Mouse (Mus musculus) heart, embryonic 12.5 days (tissue): Measurements from ENCODE around the gene Zfp429. TPM values are rescaled to one million over a fixed set of nuclear protein-coding genes. Genes with fewer than 3 reads are reported as not detected.
"Not testable (repeated sequence)": the region's sequence is repeated elsewhere in the genome, so short reads cannot be mapped to it uniquely, and the experiment has no call there.

ENCODE experiments used
- ATAC-seq: fragments of 200-750 bp; cut with Nextera tagmentation; 2 replicates; pipeline ENCODE4 v1.8.0; 2017; ENCODE audit warnings: moderate TSS enrichment, moderate library complexity; ENCODE audit not compliant: insufficient number of reproducible peaks, low FRiP score
- H3K27ac ChIP-seq: fragments of 300-500 bp; sonication (generic); 2 replicates; pipeline ENCODE4 v1.5.1; 2016; ENCODE audit warnings: mild to moderate bottlenecking, moderate library complexity; ENCODE audit not compliant: poor library complexity, severe bottlenecking
- H3K27me3 ChIP-seq: fragments of 300-500 bp; sonication (generic); replicated peaks from 2 replicates; pipeline ENCODE4 v1.6.1; 2016; ENCODE audit warnings: mild to moderate bottlenecking, moderate library complexity
- H3K36me3 ChIP-seq: fragments of 300-500 bp; sonication (generic); 2 replicates; pipeline ENCODE4 v1.6.1; 2016; ENCODE audit warnings: mild to moderate bottlenecking, moderate library complexity
- H3K4me1 ChIP-seq: fragments of 300-500 bp; sonication (generic); replicated peaks from 2 replicates; pipeline ENCODE4 v1.6.1; 2016; ENCODE audit warnings: mild to moderate bottlenecking
- H3K4me2 ChIP-seq: fragments of 300-500 bp; sonication (generic); 2 replicates; pipeline ENCODE4 v1.6.1; 2016; ENCODE audit warnings: mild to moderate bottlenecking, moderate library complexity
- H3K4me3 ChIP-seq: fragments of 300-500 bp; sonication (generic); 2 replicates; pipeline ENCODE4 v1.5.1; 2016; ENCODE audit warnings: mild to moderate bottlenecking
- H3K9ac ChIP-seq: fragments of 300-500 bp; sonication (generic); 2 replicates; pipeline ENCODE4 v1.6.1; 2016; ENCODE audit warnings: mild to moderate bottlenecking, moderate library complexity
- H3K9me3 ChIP-seq: fragments of 300-500 bp; sonication (generic); replicated peaks from 2 replicates; pipeline ENCODE4 v1.6.1; 2016; ENCODE audit warnings: mild to moderate bottlenecking, moderate library complexity
- WGBS: fragments of 180-500 bp; shearing (Covaris S2); methylation state at CpG from one replicate; pipeline ENCODE4 v1.1.7; 2016; 5-methylcytosine and 5-hydroxymethylcytosine counted together
- polyA plus RNA-seq: library from polyadenylated mRNA; unstranded; fragments of >200 nt; fragmentation: Nextera tagmentation; extraction: Ambion mirVana; gene quantifications from 2 replicates; pipeline ENCODE4 v1.2.1, GENCODE M21; 2016

Zfp429 gene
- polyA plus RNA-seq = 3.2 and 3.9 TPM in 2 replicates

DNA sequence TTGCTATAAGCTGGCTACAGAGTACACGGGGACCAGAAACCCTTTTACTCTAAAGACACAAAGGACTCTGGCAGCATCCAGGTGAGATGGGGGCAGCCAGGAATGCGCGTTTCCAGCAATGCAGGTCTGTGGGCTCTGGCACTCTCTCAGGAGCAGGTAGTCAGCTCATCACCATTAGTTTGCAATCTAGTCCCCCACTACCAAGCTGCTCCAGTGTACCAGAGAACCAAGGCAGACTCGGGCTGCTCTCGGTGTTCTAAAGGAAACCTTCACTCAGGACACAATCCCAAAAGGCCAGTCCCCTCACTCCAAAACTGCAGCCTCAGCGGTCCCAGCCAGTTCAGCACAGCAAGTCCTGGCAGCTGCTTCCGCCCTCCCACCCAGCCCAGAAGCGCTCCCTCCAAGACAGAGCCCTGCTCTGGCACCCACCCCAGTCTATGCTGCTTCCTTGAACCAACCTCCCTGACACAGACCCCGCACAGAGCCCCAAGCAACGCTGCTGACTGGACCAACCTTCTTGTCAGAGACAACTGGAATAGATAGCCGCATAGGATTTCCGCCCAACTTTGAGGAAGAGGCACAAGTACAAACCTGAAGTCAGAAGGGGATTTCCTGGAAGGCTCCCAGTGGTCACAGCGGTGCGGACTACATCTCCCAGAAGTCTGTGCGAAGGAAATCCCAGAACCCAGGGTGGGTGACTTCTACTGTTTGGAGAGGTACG lies at the start of gene Zfp429:
Gene Zfp429, minus strand, starts transcription at position 637 of the 721 bp plus-strand sequence.
- peak; percentile 93 for ATAC-seq
- H3K4me1 ChIP-seq, H3K9me3 ChIP-seq, H3K27me3 ChIP-seq: not testable (repeated sequence)
- Histone ChIP-seq H3K36me3 (peaks cover 10% of the 10 kb centered on the region; the same call in 1 of the 2 replicates), H3K9ac (peak within 1 kb of the TSS; percentile 74), H3K4me3 (peak within 1 kb of the TSS; percentile 85), H3K4me2 (peak within 1 kb of the TSS; percentile 71), H3K27ac (peak within 1 kb of the TSS; percentile 57)
- WGBS = 3% methylated on average over 15 of the region's 16 CpGs

DNA sequence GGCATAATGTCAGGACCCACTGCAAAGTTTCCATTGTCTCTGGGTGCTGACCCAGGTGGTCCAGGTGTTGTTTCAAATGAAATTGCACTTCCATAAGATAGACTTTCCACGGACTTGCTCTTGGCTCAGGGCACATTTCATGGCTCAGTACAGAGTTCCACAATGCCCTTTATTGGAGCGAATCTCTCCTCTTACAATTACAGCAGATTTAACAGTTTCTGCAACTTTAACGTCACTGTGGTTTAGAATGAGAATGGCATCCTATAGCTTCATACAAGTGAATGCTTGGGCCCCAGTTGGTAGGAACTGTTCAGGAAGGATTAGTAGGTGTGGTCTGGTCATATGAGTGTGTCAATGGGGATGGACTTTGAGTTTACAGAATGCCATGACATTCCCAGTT lies 37.5 kb upstream of the Zfp429 start:
- H3K36me3 ChIP-seq, H3K4me1 ChIP-seq, ATAC-seq, H3K9ac ChIP-seq, H3K27me3 ChIP-seq, H3K4me3 ChIP-seq, H3K4me2 ChIP-seq, H3K27ac ChIP-seq, H3K9me3 ChIP-seq: not testable (repeated sequence)
- WGBS = 100% methylated on average over 1 of the region's 3 CpGs

DNA sequence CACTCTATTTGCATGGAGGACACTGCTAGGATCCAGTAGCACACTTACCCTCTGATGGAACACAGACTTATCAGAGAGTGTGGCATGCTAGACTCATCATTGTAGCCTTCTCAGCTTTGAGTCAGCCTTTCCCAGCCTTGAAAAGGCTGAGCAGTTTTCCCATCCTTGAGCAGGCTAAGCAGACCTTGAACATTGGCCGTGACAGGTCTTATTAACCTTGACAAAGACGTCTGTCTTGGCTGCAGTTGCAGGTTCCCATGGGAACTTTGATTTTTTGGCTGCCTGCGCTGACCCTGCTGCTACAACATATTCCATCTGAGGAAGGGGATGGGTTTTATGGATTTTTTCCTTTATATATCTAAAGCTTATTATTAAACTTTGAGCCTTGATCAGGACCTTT lies 28.5 kb upstream of the Zfp429 start:
- Histone ChIP-seq H3K4me1 (no peaks in the 10 kb centered on the region), H3K36me3 (no peaks in the 10 kb centered on the region), H3K9me3 (no peaks in the 10 kb centered on the region), H3K4me2 (no peak overlapping the region), H3K4me3 (no peak overlapping the region), H3K27me3 (no peaks in the 10 kb centered on the region), H3K27ac (no peak overlapping the region), H3K9ac (no peak overlapping the region)
- no peak for ATAC-seq
- WGBS = 75% methylated on average over 3 of the region's 3 CpGs

GRCm38 (mm10) chr13:67425699-67426098 lies 26.1 kb upstream of the Zfp429 start:
- not testable (repeated sequence) for H3K4me2 ChIP-seq, H3K4me3 ChIP-seq, H3K36me3 ChIP-seq, ATAC-seq, H3K9me3 ChIP-seq, H3K4me1 ChIP-seq, H3K27me3 ChIP-seq, H3K27ac ChIP-seq, H3K9ac ChIP-seq

DNA sequence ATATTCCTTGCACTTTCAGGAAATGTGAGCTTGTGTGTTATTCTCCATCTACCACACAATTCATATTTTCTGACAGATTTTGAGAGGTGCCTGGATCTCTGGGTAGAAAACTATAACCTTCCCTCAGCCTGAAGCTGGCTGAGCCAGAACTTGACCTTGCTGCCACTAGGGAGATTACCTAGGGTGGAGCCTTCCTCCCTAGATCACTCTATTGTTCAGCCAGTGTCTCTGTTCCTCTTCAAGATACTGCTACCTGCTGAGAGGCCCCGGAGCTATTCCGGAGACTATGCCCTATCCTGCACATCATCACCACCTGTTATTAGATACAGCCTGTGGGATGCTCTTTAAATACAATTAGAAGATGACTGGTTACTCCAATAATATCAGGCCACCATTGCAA lies 22.9 kb upstream of the Zfp429 start:
- not testable (repeated sequence) for H3K36me3 ChIP-seq, H3K9me3 ChIP-seq, ATAC-seq, H3K9ac ChIP-seq, H3K27ac ChIP-seq, H3K4me1 ChIP-seq, H3K4me3 ChIP-seq, H3K4me2 ChIP-seq, H3K27me3 ChIP-seq
- WGBS = 71% methylated on average over 2 of the region's 2 CpGs

DNA sequence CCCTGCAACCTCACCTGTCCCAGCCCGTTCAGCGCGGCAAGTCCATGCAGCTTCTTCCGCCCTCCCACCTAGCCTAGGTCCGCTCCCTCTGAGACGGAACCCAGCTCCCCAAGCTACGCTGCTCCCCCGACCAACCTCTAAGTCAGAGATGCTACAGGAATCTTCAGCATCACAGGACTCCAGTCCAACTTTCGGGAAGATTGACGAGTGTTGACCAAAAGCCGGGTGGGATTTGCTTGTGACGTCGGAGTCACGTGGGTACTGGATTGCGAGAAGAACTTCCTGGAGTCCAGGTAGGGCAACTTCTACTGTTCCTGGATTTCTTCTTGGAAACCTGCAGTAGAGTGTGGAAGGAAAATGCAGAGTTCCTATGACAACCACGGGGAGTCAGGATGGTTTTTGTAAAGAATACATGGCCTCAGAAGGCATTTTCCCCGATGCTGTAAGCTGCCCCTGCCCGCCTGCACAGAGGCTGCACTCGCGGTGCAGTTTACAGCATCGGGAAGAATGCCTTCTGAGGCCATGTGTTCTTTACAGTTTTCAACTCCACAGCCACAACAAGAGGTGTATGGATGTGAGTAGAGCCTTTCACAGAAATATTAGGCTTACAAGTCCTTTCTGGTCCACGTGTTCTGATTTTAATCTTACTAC lies 21.7 kb upstream of the Zfp429 start, which contains the start of gene Zfp459:
Gene Zfp459, minus strand, starts transcription at position 212 of the 651 bp plus-strand sequence.
- Histone ChIP-seq H3K4me1 (no peaks in the 10 kb centered on the region), H3K27ac (no peak within 1 kb of the TSS), H3K4me3 (peak within 1 kb of the TSS; percentile 58), H3K9me3 (no peaks in the 10 kb centered on the region), H3K9ac (peak within 1 kb of the TSS; percentile 60), H3K4me2 (peak within 1 kb of the TSS; percentile 82), H3K36me3 (no peaks in the 10 kb centered on the region), H3K27me3 (no peaks in the 10 kb centered on the region)
- ATAC-seq = peak; percentile 81
- WGBS = 3% methylated on average over 22 of the region's 22 CpGs

DNA sequence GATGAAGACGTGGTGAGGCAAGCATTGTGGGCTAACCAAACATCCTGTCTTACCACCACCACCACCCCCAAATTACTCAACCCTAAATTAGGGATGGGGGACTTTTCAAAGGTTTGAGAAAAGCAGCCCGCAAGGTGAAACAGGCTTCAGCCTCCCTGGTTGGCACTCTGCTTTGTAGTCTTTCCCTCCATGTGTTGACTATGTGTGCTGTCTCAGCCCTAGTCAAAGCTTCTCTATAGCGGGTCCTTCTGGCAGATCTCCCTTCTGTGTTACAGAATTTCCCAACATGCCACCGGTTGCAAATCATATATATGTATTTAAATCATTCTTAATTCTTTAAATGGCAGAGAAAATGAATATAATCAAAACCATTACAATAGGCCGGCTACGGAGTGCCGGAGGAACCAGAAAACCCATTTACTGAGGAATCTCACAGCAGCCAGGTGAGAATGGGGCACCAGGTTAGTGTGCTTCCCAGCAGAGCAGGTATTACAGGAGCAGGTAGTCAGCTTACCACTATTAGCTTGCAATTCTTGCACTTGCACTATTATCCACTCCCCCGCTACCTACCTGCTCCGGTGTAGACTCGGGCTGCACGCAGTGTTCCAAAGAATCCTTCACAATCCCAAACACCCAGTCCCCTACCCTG lies 21.1 kb upstream of the Zfp429 start:
- 30% methylated on average over 11 of the region's 11 CpGs for WGBS
- Histone ChIP-seq H3K27ac (no peak overlapping the region), H3K9me3 (no peaks in the 10 kb centered on the region), H3K9ac (peak overlapping the region; percentile 60), H3K4me2 (peak overlapping the region; percentile 82), H3K27me3 (no peaks in the 10 kb centered on the region), H3K4me1 (no peaks in the 10 kb centered on the region), H3K36me3 (no peaks in the 10 kb centered on the region), H3K4me3 (peak overlapping the region; percentile 58)
- no peak for ATAC-seq

DNA sequence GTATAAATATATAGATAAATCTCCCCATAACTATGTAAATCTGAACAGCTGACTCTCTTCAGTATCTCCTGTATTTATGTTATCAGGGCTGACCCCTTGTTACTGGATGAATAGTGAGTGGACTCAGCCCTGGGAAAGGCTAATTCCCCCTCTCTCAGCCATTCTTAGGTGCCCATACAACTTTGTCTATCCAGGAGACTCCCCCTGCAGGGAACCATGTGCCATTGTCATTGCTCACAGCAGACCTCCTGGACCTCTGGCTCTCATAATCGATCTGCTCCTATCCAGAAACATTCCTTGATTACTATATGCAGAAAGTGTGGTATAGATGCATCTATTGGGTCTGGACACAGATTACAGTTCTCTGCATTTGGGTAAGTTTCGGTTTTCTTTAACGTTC lies 17.2 kb upstream of the Zfp429 start:
- Histone ChIP-seq H3K4me2 (no peak overlapping the region), H3K4me1 (no peaks in the 10 kb centered on the region), H3K9ac (no peak overlapping the region), H3K9me3 (no peaks in the 10 kb centered on the region), H3K27me3 (no peaks in the 10 kb centered on the region), H3K27ac (no peak overlapping the region), H3K36me3 (no peaks in the 10 kb centered on the region), H3K4me3 (no peak overlapping the region)
- 74% methylated on average over 3 of the region's 3 CpGs for WGBS
- ATAC-seq = no peak

GRCm38 (mm10) chr13:67415759-67416158 lies 16.1 kb upstream of the Zfp429 start:
- Histone ChIP-seq H3K27ac (no peak overlapping the region), H3K27me3 (no peaks in the 10 kb centered on the region), H3K4me3 (no peak overlapping the region), H3K9ac (no peak overlapping the region), H3K4me1 (no peaks in the 10 kb centered on the region), H3K36me3 (no peaks in the 10 kb centered on the region), H3K9me3 (no peaks in the 10 kb centered on the region), H3K4me2 (no peak overlapping the region)
- no peak for ATAC-seq
- WGBS = 80% methylated on average over 6 of the region's 6 CpGs

DNA sequence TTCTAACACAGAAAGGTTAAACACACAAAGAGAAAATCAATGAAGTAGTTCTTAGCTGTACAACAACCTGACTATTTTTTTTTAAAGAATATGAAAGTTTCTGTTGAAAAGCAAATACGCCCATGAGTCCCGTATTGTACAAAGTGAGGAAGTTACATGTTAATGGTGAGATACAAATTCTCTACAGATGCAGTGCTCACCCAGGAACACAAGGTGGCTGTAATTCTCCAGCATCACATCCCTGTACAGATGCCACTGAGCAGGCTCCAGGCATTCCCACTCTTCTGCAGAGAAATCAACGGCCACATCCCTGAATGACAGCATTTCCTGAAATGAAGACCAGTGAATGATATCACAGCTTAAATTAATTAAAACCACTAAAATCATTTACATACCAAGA lies 14.0 kb upstream of the Zfp429 start:
- not testable (repeated sequence) for ATAC-seq, H3K4me2 ChIP-seq, H3K9me3 ChIP-seq, H3K4me3 ChIP-seq, H3K27ac ChIP-seq, H3K27me3 ChIP-seq, H3K9ac ChIP-seq, H3K4me1 ChIP-seq, H3K36me3 ChIP-seq
- 69% methylated on average over 3 of the region's 3 CpGs for WGBS

DNA sequence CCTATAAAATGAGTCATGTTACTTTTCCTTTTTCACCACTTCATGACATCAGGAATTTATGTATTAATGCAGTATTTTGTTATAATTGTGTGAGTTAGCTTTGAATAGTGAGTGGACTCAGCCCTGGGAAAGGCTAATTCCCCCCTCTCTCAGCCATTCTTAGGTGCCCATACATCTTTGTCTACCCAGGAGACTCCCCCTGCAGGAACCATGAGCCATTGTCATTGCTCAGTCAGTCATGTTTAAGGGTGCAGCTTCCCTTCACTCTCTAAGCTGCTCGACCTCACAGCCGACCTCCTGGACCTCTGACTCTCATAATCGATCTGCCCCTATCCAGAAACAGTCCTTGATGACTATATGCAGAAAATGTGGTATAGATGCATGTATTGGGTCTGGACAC lies 23.4 kb downstream of the Zfp429 start:
- H3K4me2 ChIP-seq, H3K9ac ChIP-seq, H3K4me3 ChIP-seq, H3K36me3 ChIP-seq, H3K4me1 ChIP-seq, ATAC-seq, H3K9me3 ChIP-seq, H3K27me3 ChIP-seq, H3K27ac ChIP-seq: not testable (repeated sequence)
- WGBS = 75% methylated on average over 3 of the region's 3 CpGs
